Mouse (Mus musculus): ENCODE data around the gene Ctnna2.

DNA sequence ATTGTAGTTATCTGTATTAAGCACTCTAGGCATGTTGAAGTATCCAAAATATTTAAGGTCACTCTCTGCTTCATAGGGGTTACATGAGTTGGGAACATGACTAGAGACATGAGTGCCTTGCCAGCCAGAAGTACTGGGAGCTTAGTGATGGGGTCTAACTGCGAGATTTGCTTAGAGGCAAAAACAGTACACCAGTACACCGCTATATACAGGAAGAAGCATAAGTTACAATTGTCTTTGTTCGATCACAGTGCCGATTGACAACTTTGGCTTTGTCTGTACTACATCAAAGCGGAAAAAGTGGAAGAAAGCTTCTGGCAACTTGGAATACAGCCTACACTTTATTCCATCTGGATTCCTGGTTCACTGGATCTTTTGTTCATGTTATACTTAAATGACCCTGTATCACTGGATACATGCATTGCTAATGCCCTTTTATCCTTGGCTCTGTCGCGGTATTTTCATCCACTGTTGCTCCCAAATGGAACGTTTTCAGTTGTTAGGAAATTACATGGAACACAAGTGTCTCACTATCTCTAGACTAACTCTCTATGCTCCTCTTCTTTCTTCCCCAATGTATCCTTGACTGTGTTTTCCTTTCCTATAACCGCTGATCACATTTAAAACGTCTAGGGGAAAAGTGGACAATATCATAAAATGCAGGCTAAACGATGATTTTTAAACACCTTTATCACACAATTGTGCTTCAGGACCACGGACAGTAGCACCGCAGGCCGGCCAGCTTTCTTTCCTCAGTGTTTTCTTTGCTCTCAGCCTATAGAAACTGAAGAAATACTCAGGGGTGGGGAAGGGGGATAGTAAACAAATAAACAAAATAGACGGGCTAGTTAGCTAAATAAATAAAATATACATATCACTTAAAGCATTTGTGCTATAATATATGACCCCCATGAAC lies 896 bp upstream of the Ctnna2 start:
- no peak for TF ChIP-seq CTCF (IDR thresholded peaks at IDR 0.05; ENCODE audit: borderline replicate concordance, control insufficient read depth, extremely low read depth, insufficient read depth, low read length, poor library complexity)
- TF ChIP-seq POLR2A (IDR thresholded peaks at IDR 0.05; ENCODE audit: control insufficient read depth, extremely low read depth, insufficient read depth, low read length, poor library complexity): no peak

Data from thymus, adult 2 months (tissue).